Mouse (Mus musculus): ENCODE measurements around the gene Fars2.
"Not testable (repeated sequence)": the region's sequence is repeated elsewhere in the genome, so short reads cannot be mapped to it uniquely, and the experiment has no call there.

Fars2 gene

GRCm38 (mm10) chr13:36460473-36460872 is 343.3 kb downstream of the Fars2 start:
- no peak for DNase-seq (ENCODE audit: low spot score in 2 of 2)

GRCm38 (mm10) chr13:36463669-36464068 is 346.5 kb downstream of the Fars2 start:
- no peak for DNase-seq (ENCODE audit: low spot score in 2 of 2)

GRCm38 (mm10) chr13:36466076-36466475 is 348.9 kb downstream of the Fars2 start:
- DNase-seq (ENCODE audit: low spot score in 2 of 2) = not testable (repeated sequence)

- no peak for DNase-seq (ENCODE audit: low spot score in 2 of 2)
These were observed 349.3 kb downstream of the Fars2 start for GRCm38 (mm10) chr13:36466515-36466921.

- DNase-seq (ENCODE audit: low spot score in 2 of 2) = no peak
These were observed 350.6 kb downstream of the Fars2 start for GRCm38 (mm10) chr13:36467849-36468248.

- DNase-seq (ENCODE audit: low spot score in 2 of 2) = no peak
These were observed 351.8 kb downstream of the Fars2 start for GRCm38 (mm10) chr13:36468963-36469362.

- DNase-seq (ENCODE audit: low spot score in 2 of 2) = no peak
These were observed 352.4 kb downstream of the Fars2 start for GRCm38 (mm10) chr13:36469412-36470125.

- no peak for DNase-seq (ENCODE audit: low spot score in 2 of 2)
These were observed 360.4 kb downstream of the Fars2 start for GRCm38 (mm10) chr13:36477648-36478047.

- no peak for DNase-seq (ENCODE audit: low spot score in 2 of 2)
These were observed 361.0 kb downstream of the Fars2 start for GRCm38 (mm10) chr13:36478243-36478642.

- DNase-seq (ENCODE audit: low spot score in 2 of 2) = no peak
These were observed 362.9 kb downstream of the Fars2 start for GRCm38 (mm10) chr13:36480101-36480500.

- DNase-seq (ENCODE audit: low spot score in 2 of 2) = no peak
These were observed 367.2 kb downstream of the Fars2 start for GRCm38 (mm10) chr13:36484391-36484790.

GRCm38 (mm10) chr13:36486756-36487155 is 369.5 kb downstream of the Fars2 start:
- no peak for DNase-seq (ENCODE audit: low spot score in 2 of 2)

GRCm38 (mm10) chr13:36489365-36489764 is 372.2 kb downstream of the Fars2 start:
- no peak for DNase-seq (ENCODE audit: low spot score in 2 of 2)

- peak in 1 of 2 experiments; percentile 18 for DNase-seq (ENCODE audit: low spot score in 2 of 2)
These were observed 373.4 kb downstream of the Fars2 start for GRCm38 (mm10) chr13:36490612-36491011.

- DNase-seq (ENCODE audit: low spot score in 2 of 2) = peak; percentile 33 to 45
These were observed 375.2 kb downstream of the Fars2 start for GRCm38 (mm10) chr13:36492397-36492796.

GRCm38 (mm10) chr13:36493294-36493693 is 376.1 kb downstream of the Fars2 start:
- peak in 1 of 2 experiments; percentile 35 for DNase-seq (ENCODE audit: low spot score in 2 of 2)

GRCm38 (mm10) chr13:36493762-36494161 is 376.6 kb downstream of the Fars2 start:
- peak; percentile 33 to 44 for DNase-seq (ENCODE audit: low spot score in 2 of 2)

GRCm38 (mm10) chr13:36495980-36496379 is 378.8 kb downstream of the Fars2 start:
- no peak for DNase-seq (ENCODE audit: low spot score in 2 of 2)

- DNase-seq (ENCODE audit: low spot score in 2 of 2) = no peak
These were observed 380.1 kb downstream of the Fars2 start for GRCm38 (mm10) chr13:36497346-36497745.

GRCm38 (mm10) chr13:36500370-36500905 is 383.2 kb downstream of the Fars2 start:
- DNase-seq (ENCODE audit: low spot score in 2 of 2) = no peak

- peak; percentile 38 to 56 for DNase-seq (ENCODE audit: low spot score in 2 of 2)
These were observed 386.3 kb downstream of the Fars2 start for GRCm38 (mm10) chr13:36503551-36503950.

GRCm38 (mm10) chr13:36503991-36504390 is 386.8 kb downstream of the Fars2 start:
- peak in 1 of 2 experiments; percentile 37 for DNase-seq (ENCODE audit: low spot score in 2 of 2)

GRCm38 (mm10) chr13:36505730-36506129 is 388.5 kb downstream of the Fars2 start:
- peak in 1 of 2 experiments; percentile 55 for DNase-seq (ENCODE audit: low spot score in 2 of 2)

All from right cerebral cortex, adult 2 months (tissue).